Mouse (Mus musculus) heart, embryonic 14.5 days (tissue): ENCODE data around the gene Gm4498. TPM values are rescaled to one million over a fixed set of nuclear protein-coding genes. Genes with fewer than 3 reads are reported as not detected.
"Not testable (repeated sequence)": the region's sequence is repeated elsewhere in the genome, so short reads cannot be mapped to it uniquely, and the experiment has no call there.

Experiments
- ATAC-seq: fragments of 200-750 bp; cut with Nextera tagmentation; 2 replicates; pipeline ENCODE4 v1.8.0; 2017; ENCODE audit warnings: low read depth, moderate TSS enrichment; ENCODE audit not compliant: insufficient number of reproducible peaks, insufficient read depth, low FRiP score
- H3K27ac ChIP-seq, 2 experiments: fragments of 200-500 bp in 1 of 2; fragments of 300-500 bp in 1 of 2; sonication (generic) in 1 of 2; replicated peaks in 1 of 2; 2 replicates each; pipeline ENCODE4 v1.5.1; 2012 to 2014; ENCODE audit warnings: low read depth in 2 of 2, low read length in 2 of 2, control low read depth in 1 of 2, mild to moderate bottlenecking in 1 of 2, mixed read lengths in 1 of 2; ENCODE audit not compliant: control insufficient read depth in 1 of 2, insufficient read depth in 1 of 2
- H3K27me3 ChIP-seq: fragments of 300-500 bp; sonication (generic); 2 replicates; pipeline ENCODE4 v1.6.1; 2014; ENCODE audit warnings: mild to moderate bottlenecking, low read length, control low read depth; ENCODE audit not compliant: control insufficient read depth, insufficient read depth
- H3K36me3 ChIP-seq: fragments of 300-500 bp; sonication (generic); 2 replicates; pipeline ENCODE4 v1.6.1; 2014; ENCODE audit warnings: mild to moderate bottlenecking, control low read depth, low read length, mixed read lengths; ENCODE audit not compliant: control insufficient read depth, insufficient read depth
- H3K4me1 ChIP-seq, 2 experiments: fragments of 200-500 bp in 1 of 2; fragments of 300-500 bp in 1 of 2; sonication (generic) in 1 of 2; 2 replicates each; pipeline ENCODE4 v1.6.1; 2012 to 2014; ENCODE audit warnings: low read length in 2 of 2, control low read depth in 1 of 2, mixed read lengths in 1 of 2; ENCODE audit not compliant: control insufficient read depth in 2 of 2, insufficient read depth in 2 of 2
- H3K4me2 ChIP-seq: fragments of 300-500 bp; sonication (generic); 2 replicates; pipeline ENCODE4 v1.6.1; 2014; ENCODE audit warnings: mild to moderate bottlenecking, low read length
- H3K4me3 ChIP-seq, 2 experiments: fragments of 200-500 bp in 1 of 2; fragments of 300-500 bp in 1 of 2; sonication (generic) in 1 of 2; 2 replicates each; pipeline ENCODE4 v1.5.1; 2012 to 2014; ENCODE audit warnings: low read length in 2 of 2, mild to moderate bottlenecking in 2 of 2, control low read depth in 1 of 2, low read depth in 1 of 2, moderate library complexity in 1 of 2; ENCODE audit not compliant: control insufficient read depth in 1 of 2, insufficient read depth in 1 of 2
- H3K9ac ChIP-seq: fragments of 300-500 bp; sonication (generic); 2 replicates; pipeline ENCODE4 v1.6.1; 2014; ENCODE audit warnings: mild to moderate bottlenecking, low read length
- H3K9me3 ChIP-seq: fragments of 300-500 bp; sonication (generic); 2 replicates; pipeline ENCODE4 v1.6.1; 2016; ENCODE audit warnings: low read length, control low read depth; ENCODE audit not compliant: control insufficient read depth
- WGBS: fragments of 180-500 bp; shearing (Covaris S2); extraction: QIAGEN DNeasy Blood & Tissue Kit; methylation state at CpG from one replicate; pipeline ENCODE4 v1.1.7; 2014; 5-methylcytosine and 5-hydroxymethylcytosine counted together
- polyA plus RNA-seq: library from polyadenylated mRNA; unstranded; fragments of >200 nt; fragmentation: Nextera tagmentation; extraction: Ambion mirVana; gene quantifications from 2 replicates; pipeline ENCODE4 v1.2.1, GENCODE M21; 2014

Gene Gm4498
- not detected in 2 replicates for polyA plus RNA-seq

GRCm38 (mm10) chr7:20233728-20234127 lies at the start of gene Gm4498:
Gene Gm4498, minus strand, starts transcription at chr7:20233828.
- not testable (repeated sequence) for ATAC-seq, H3K36me3 ChIP-seq, H3K27me3 ChIP-seq, H3K27ac ChIP-seq, H3K9ac ChIP-seq, H3K4me2 ChIP-seq, H3K4me3 ChIP-seq, H3K9me3 ChIP-seq, H3K4me1 ChIP-seq
- WGBS, result no CpG with 5 or more reads among the region's 2 CpGs

- H3K27ac ChIP-seq, H3K9ac ChIP-seq, ATAC-seq, H3K36me3 ChIP-seq, H3K9me3 ChIP-seq, H3K4me1 ChIP-seq, H3K27me3 ChIP-seq, H3K4me2 ChIP-seq, H3K4me3 ChIP-seq: not testable (repeated sequence)
- WGBS, result no CpG with 5 or more reads among the region's 3 CpGs
These were observed 29.1 kb upstream of the Gm4498 start, which contains the start of gene Gm5890 for GRCm38 (mm10) chr7:20262734-20263133. Gene Gm5890, minus strand, starts transcription at chr7:20262834.

GRCm38 (mm10) chr7:20205507-20205906 lies 28.1 kb downstream of the Gm4498 start, which contains the start of gene Gm6164:
Gene Gm6164, minus strand, starts transcription at chr7:20205607.
- no CpG with 5 or more reads among the region's 2 CpGs for WGBS
- ATAC-seq, result not testable (repeated sequence)

GRCm38 (mm10) chr7:20193410-20193809 lies 40.2 kb downstream of the Gm4498 start, which contains the start of gene Vmn1r95:
Gene Vmn1r95, plus strand, starts transcription at chr7:20193710.
- H3K4me3 ChIP-seq, H3K9ac ChIP-seq, H3K27me3 ChIP-seq, H3K4me2 ChIP-seq, H3K9me3 ChIP-seq, H3K4me1 ChIP-seq, H3K27ac ChIP-seq, H3K36me3 ChIP-seq, ATAC-seq: not testable (repeated sequence)
- no CpG with 5 or more reads among the region's 3 CpGs for WGBS

More at GRCm38 (mm10) chr7:20205507-20205906, 28.1 kb downstream of the Gm4498 start, which contains the start of gene Gm6164:
- H3K27ac ChIP-seq, H3K9me3 ChIP-seq, H3K4me3 ChIP-seq, H3K4me2 ChIP-seq, H3K36me3 ChIP-seq, H3K4me1 ChIP-seq, H3K9ac ChIP-seq, H3K27me3 ChIP-seq: not testable (repeated sequence)

Other genes with a start within 250 kb of the Gm4498 start
- not detected in 2 replicates for gene Nlrp9b, start 242.4 kb downstream of the Gm4498 start, polyA plus RNA-seq
- gene Vmn1r91, start 134.1 kb downstream of the Gm4498 start, polyA plus RNA-seq, result not detected in 2 replicates
- gene Gm16442, start 111.2 kb downstream of the Gm4498 start, polyA plus RNA-seq, result not detected in 2 replicates
- not detected in 2 replicates for gene Vmn1r93, start 94.7 kb downstream of the Gm4498 start, polyA plus RNA-seq
- not detected in 2 replicates for gene Vmn1r94, start 65.5 kb downstream of the Gm4498 start, polyA plus RNA-seq
- not detected in 2 replicates for gene Vmn1r95, start 40.1 kb downstream of the Gm4498 start, polyA plus RNA-seq
- gene Gm6164, start 28.2 kb downstream of the Gm4498 start, polyA plus RNA-seq, result not detected in 2 replicates
- not detected in 2 replicates for gene Gm5890, start 29.0 kb upstream of the Gm4498 start, polyA plus RNA-seq
- gene Gm4133, start 100.2 kb upstream of the Gm4498 start, polyA plus RNA-seq, result not detected in 2 replicates
- gene Gm5728, start 141.6 kb upstream of the Gm4498 start, polyA plus RNA-seq, result not detected in 2 replicates
- gene Vmn1r100, start 184.1 kb upstream of the Gm4498 start, polyA plus RNA-seq, result not detected in 2 replicates
- not detected in 2 replicates for gene Vmn1r101, start 208.8 kb upstream of the Gm4498 start, polyA plus RNA-seq
- gene Gm10670, start 241.1 kb upstream of the Gm4498 start, polyA plus RNA-seq, result not detected in 2 replicates